ENCODE assay signal across 11 mouse cellular contexts in the genomic region with DNA sequence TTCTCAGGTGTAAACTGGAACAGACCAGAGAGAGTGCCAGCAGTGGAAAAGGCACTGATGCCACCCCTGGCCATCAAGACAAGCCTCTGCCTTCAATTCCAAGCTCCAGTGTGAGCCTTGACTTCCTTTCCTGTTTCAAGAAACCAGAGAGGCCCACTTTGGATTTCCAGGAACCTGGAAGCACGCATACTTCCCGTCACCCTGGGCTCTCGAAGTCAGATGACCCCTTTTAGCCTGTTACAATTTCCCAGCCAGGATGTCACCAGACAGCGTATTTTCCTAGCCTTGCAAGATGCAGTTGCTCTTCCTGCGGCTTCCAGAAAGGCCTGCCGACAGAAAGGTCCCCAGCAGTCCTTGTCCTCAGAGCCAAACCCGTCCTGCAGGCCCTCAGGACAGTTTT.
DNase-seq lines count a peak whose midpoint lies in the region; ATAC-seq and TF ChIP-seq lines count a peak whose summit lies in the region.
"Had no signal": no experiment of that assay in that cellular context is flagged by ENCODE, and none has a peak within 500 bp of the region (broad histone marks: within the 10 kb centered on the region; RNA-seq: fewer than 3 reads in every experiment).

No protein-coding gene starts in this region.

- H3K36me3 ChIP-seq in intestine, embryonic 14.5 days (ENCODE audit: control insufficient read depth, insufficient read depth, low read length) = no peaks in the 10 kb centered on the region
- no peaks in the 10 kb centered on the region for H3K36me3 ChIP-seq in intestine, embryonic 15.5 days
- H3K36me3 ChIP-seq in lung, postnatal 0 days (ENCODE audit: insufficient read depth, low read length) = no peaks in the 10 kb centered on the region
- no peaks in the 10 kb centered on the region for H3K36me3 ChIP-seq in limb, embryonic 11.5 days (ENCODE audit: control insufficient read depth, insufficient read depth, low read length)
- H3K36me3 ChIP-seq: embryonic facial prominence, embryonic 13.5 days; limb, embryonic 13.5 days had no signal

- H3K4me3 ChIP-seq in intestine, embryonic 14.5 days (ENCODE audit: low read depth, low read length) = no peak overlapping the region
- H3K4me3 ChIP-seq in intestine, embryonic 15.5 days (replicated peaks) = no peak overlapping the region
- H3K4me3 ChIP-seq in lung, postnatal 0 days (ENCODE audit: low read depth, low read length) = no peak overlapping the region
- H3K4me3 ChIP-seq in limb, embryonic 11.5 days (ENCODE audit: low read depth, low read length) = no peak overlapping the region
- H3K4me3 ChIP-seq: embryonic facial prominence, embryonic 13.5 days; limb, embryonic 13.5 days had no signal

- no peaks in the 10 kb centered on the region for H3K9me3 ChIP-seq in intestine, embryonic 14.5 days (ENCODE audit: control insufficient read depth, low read length)
- H3K9me3 ChIP-seq in intestine, embryonic 15.5 days = no peaks in the 10 kb centered on the region
- H3K9me3 ChIP-seq in lung, postnatal 0 days (ENCODE audit: low read length) = no peaks in the 10 kb centered on the region
- H3K9me3 ChIP-seq in limb, embryonic 11.5 days (ENCODE audit: control insufficient read depth, low read length) = no peaks in the 10 kb centered on the region
- H3K9me3 ChIP-seq: embryonic facial prominence, embryonic 13.5 days; limb, embryonic 13.5 days had no signal

- no peak overlapping the region for H3K4me2 ChIP-seq in intestine, embryonic 14.5 days (ENCODE audit: low read length)
- no peak overlapping the region for H3K4me2 ChIP-seq in intestine, embryonic 15.5 days (replicated peaks)
- no peak overlapping the region for H3K4me2 ChIP-seq in lung, postnatal 0 days (replicated peaks; ENCODE audit: low read depth, low read length)
- no peak overlapping the region for H3K4me2 ChIP-seq in limb, embryonic 11.5 days (ENCODE audit: low read depth, severe bottlenecking)
- H3K4me2 ChIP-seq: limb, embryonic 13.5 days had no signal

- no peak for TF ChIP-seq CTCF in lung, postnatal 0 days (IDR thresholded peaks at IDR 0.05)

- H3K4me1 ChIP-seq in intestine, embryonic 14.5 days (replicated peaks; ENCODE audit: control insufficient read depth, insufficient read depth, low read length) = peaks cover 20% of the 10 kb centered on the region
- H3K4me1 ChIP-seq in intestine, embryonic 15.5 days (replicated peaks) = peaks cover 14% of the 10 kb centered on the region
- peaks cover 9% of the 10 kb centered on the region; the same call in 1 of the 2 replicates for H3K4me1 ChIP-seq in lung, postnatal 0 days (ENCODE audit: insufficient read depth, low read depth, low read length)
- peaks cover 7% of the 10 kb centered on the region for H3K4me1 ChIP-seq in limb, embryonic 11.5 days (ENCODE audit: control insufficient read depth, insufficient read depth, low read length)

- peak overlapping the region; percentile 16; the same call in 1 of the 2 replicates for H3K27ac ChIP-seq in intestine, embryonic 14.5 days (ENCODE audit: low read depth)
- H3K27ac ChIP-seq in intestine, embryonic 15.5 days = no peak overlapping the region
- no peak overlapping the region for H3K27ac ChIP-seq in lung, postnatal 0 days (ENCODE audit: low read length)
- H3K27ac ChIP-seq in limb, embryonic 11.5 days (replicated peaks; ENCODE audit: low read depth, low read length) = no peak overlapping the region
- H3K27ac ChIP-seq: embryonic facial prominence, embryonic 13.5 days; limb, embryonic 13.5 days had no signal

- DNase-seq in embryo, embryonic 11 days = peak; percentile 40
- no peak for DNase-seq in embryo, embryonic 9.5 days (ENCODE audit: extremely low spot score)
- DNase-seq in intestine, embryonic 14.5 days (ENCODE audit: low spot score) = peak; percentile 58
- DNase-seq in lung, postnatal 0 days (ENCODE audit: low spot score) = peak; percentile 26
- no peak for DNase-seq in lung, postnatal 10 days
- DNase-seq in limb, embryonic 11.5 days (ENCODE audit: low spot score) = no peak
- no peak for DNase-seq in gastrocnemius, adult 18-20 months (ENCODE audit: low spot score)
- DNase-seq: cerebellum, adult 18-20 months had no signal

- H3K27me3 ChIP-seq in intestine, embryonic 14.5 days (replicated peaks; ENCODE audit: control insufficient read depth, insufficient read depth, low read length) = no peaks in the 10 kb centered on the region
- no peaks in the 10 kb centered on the region for H3K27me3 ChIP-seq in intestine, embryonic 15.5 days (replicated peaks)
- H3K27me3 ChIP-seq in lung, postnatal 0 days (replicated peaks; ENCODE audit: insufficient read depth, low read length) = no peaks in the 10 kb centered on the region
- no peaks in the 10 kb centered on the region for H3K27me3 ChIP-seq in limb, embryonic 11.5 days (ENCODE audit: control insufficient read depth, insufficient read depth, low read length)
- H3K27me3 ChIP-seq: limb, embryonic 13.5 days had no signal

- WGBS in intestine, embryonic 14.5 days = 38% methylated on average over 7 of the region's 7 CpGs
- 49% methylated on average over 7 of the region's 7 CpGs for WGBS in intestine, embryonic 15.5 days
- WGBS in lung, postnatal 0 days = 29% methylated on average over 7 of the region's 7 CpGs
- 46% methylated on average over 7 of the region's 7 CpGs for WGBS in limb, embryonic 11.5 days

- no peak overlapping the region for H3K9ac ChIP-seq in intestine, embryonic 14.5 days (ENCODE audit: low read length)
- H3K9ac ChIP-seq in intestine, embryonic 15.5 days = no peak overlapping the region
- no peak overlapping the region for H3K9ac ChIP-seq in lung, postnatal 0 days (replicated peaks; ENCODE audit: low read depth)
- H3K9ac ChIP-seq in limb, embryonic 11.5 days (ENCODE audit: low read length) = 0 out of 2 replicates have a peak overlapping the region, but pooled peaks have one; percentile 43
- H3K9ac ChIP-seq: embryonic facial prominence, embryonic 13.5 days; limb, embryonic 13.5 days had no signal

- TF ChIP-seq EP300 in lung, postnatal 0 days (IDR thresholded peaks at IDR 0.05) = no peak

- ATAC-seq in intestine, embryonic 14.5 days (replicated peaks; ENCODE audit: low FRiP score, low TSS enrichment, low read depth) = no peak
- no peak for ATAC-seq in intestine, embryonic 15.5 days
- ATAC-seq in lung, postnatal 0 days = peak; percentile 32
- ATAC-seq in limb, embryonic 11.5 days (ENCODE audit: insufficient number of reproducible peaks, low FRiP score, low TSS enrichment, low read depth) = no peak

Comparison
In these comparisons a context has a peak if more than half of its experiments do, and no peak if none do; other contexts are left out.
1. DNase-seq: peak in embryo, embryonic 11 days (single experiment), intestine, embryonic 14.5 days (single experiment) and lung, postnatal 0 days (single experiment); none in embryo, embryonic 9.5 days (single experiment), lung, postnatal 10 days (single experiment), limb, embryonic 11.5 days (single experiment) and gastrocnemius, adult 18-20 months (single experiment).